Mouse (Mus musculus) spleen, postnatal 14 days (tissue): Measurements from ENCODE around the gene Gm49450.
"Not testable (repeated sequence)": the region's sequence is repeated elsewhere in the genome, so short reads cannot be mapped to it uniquely, and the experiment has no call there.

Source experiments
- DNase-seq, 2 experiments: peaks; one replicate each; pipeline ENCODE4 v3.0.0; 2021 to 2022; ENCODE audit warnings: low spot score in 2 of 2

Gene Gm49450

DNA sequence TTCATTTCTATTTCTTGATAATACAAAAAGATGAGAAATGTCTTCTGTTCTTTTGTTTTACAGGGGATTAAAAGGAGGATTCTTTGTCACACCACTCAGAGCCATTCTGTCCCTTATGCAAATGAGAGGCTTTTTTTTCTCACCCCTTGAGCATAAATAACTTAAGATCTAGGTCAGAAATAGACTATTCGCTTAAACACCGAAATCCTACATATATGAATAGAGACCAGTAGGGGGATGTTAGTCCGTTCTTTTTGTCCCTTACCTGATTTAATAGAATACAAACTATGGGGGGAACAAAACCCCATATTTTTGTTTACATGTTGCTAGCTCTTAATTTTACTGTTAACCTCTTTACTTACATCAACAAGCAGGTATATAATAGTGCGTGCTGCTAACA lies 2.6 kb upstream of the Gm49450 start:
- DNase-seq = no peak

DNA sequence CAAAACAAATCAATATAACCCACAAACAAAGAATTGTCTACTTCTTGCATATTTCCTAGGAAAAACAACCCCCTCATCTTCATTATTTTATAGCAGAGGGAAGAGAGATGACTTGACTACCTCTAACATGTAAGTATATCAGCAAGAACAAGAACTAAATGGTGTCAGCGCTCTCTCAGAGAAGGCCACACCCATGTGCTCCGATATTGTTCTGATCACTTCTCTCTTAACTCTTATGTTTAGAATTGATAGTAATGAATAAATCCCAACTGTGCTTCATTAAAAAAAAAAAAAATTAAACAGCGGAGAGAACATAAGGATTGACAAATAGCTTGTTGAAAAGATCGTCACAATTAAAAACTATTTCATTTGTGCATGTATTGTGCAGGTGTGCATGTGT lies 2.0 kb upstream of the Gm49450 start:
- DNase-seq = no peak

DNA sequence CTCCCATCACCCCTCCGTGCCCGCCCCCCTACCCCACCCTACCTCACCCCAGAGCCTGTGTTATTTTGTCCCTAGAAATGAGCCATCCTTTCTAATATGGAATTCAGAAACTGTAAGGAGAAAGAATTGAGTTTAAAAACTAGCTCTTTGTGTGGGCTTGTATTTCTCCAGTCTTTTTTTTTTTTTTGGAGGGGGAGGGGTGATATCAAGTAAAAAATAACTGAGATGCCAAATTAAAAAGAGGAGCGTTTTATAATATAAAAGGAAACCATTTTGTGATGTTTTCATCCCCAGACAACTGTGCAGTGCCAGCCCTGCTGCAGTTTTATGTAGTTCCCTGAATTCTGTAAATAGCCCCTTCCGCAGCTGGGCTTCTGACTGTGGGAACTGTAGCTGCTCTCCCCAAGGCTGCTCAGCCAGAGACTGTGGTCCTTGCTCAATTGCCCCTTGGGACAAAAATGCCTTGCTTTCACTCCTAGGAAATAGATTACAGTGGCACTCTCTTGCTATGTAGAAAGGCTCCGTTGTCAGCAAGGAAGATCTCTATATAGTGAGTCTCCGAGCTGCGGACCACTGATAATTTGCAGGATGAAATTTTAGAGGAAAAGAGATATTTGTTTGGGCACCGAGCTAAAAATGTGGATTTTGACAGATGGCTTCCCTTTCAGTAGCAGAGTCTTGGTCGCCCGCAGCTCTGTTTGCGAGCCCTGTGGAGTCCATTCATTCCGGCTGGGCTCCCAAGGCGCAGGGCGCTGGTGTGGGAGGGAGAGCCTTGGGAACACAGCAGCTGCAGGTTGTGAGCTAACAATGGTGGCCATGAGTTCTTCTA lies 1.3 kb upstream of the Gm49450 start:
- DNase-seq = no peak

DNA sequence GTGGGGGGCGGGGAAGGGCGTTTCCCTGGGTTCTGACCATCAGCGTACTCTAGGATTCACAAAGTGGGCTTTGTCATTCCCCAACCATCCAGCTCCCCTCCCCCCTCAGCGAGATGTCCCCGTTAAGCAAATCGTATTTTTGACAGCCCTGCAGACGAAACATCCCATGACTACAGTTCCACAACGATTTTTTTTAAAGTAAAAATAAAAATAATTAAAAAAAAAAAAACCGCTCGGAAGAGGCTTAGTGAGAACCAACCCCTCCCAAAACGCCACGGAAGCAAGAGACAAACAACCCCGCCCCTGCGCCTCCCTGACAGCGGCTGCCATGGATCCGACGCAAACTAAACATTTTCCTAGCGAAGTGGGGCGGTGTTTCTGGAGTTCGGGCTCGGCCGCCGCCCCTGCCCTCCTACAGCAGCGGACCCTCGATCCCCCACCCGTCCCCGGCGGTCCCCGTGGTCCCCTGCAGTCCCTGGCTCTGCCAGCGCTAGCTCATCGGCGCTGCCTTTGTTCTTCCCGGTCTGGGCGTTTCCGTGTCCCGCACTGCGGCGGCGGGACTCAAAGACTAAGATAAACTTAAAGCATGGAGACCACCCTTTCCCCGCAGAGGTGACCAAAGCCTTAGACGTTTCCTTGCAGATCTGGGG lies 475 bp downstream of the Gm49450 start:
- DNase-seq = peak in 1 of 2 experiments; percentile 66

DNA sequence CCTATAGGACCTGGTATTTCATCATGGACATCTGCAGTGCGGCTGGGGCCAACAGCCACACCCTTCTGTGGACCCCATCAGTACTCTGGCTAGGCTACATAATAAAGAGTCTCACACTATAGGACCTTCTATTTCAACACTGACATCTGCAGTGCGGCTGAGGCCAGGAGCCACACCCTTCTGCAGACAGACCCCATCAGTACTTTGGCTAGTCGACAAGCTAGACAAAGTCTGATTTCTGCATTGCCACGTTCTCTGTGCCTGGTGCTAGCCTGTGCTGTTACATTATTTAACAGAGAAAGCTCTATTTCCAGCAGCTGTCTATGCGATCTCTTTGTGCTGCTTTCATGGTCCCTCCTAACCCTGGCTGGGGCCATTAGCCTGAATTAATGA lies 1.3 kb downstream of the Gm49450 start:
- DNase-seq = no peak

DNA sequence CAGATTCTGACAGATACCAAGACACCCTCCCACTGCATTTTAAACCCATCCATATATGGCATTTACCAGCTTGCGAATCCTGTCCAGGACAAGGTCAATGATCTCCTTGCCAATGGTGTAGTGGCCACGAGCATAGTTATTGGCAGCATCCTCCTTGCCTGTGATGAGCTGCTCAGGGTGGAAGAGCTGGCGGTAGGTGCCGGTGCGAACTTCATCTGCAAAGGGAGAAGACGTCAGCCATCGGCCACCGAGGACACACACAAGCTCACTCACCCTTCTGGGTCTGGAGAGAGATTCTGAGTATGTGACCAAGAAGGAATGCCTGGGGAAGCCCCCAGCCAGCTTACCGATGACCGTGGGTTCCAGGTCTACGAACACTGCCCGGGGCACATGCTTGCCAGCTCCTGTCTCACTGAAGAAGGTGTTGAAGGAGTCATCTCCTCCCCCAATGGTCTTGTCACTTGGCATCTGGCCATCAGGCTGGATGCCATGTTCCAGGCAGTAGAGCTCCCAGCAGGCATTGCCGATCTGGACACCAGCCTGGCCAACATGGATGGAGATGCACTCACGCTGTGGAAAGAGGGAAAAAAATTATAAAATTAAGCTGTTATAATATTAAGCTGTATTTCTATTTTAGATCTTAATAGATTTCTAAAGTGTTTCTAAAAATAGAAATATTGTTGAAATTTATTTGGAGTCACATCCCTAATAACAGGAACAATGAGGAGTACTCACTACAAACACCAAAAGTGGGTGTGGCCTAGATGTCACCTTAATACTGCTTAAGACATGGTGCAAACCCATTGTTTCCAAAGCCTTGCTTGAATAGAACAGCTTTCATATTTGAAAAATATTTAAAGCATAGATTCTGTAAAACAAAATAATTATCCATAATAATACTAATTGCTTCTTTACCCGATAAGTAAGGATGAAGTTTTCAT lies 2.0 kb downstream of the Gm49450 start:
- DNase-seq = not testable (repeated sequence)

DNA sequence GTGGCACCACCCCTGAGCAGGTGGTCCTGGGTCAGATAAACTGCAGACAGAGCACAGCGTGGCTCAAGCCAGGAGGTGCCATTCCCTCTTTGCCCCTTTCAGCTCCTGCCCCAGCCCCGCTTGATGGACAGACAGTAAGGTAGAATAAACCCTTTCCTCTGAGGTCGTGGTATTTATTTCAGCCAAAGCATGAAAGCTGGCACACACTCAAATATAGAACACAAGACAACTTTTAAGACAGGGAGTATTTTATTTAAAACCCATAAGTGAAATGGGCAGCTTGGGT lies 3.8 kb downstream of the Gm49450 start:
- DNase-seq = no peak

DNA sequence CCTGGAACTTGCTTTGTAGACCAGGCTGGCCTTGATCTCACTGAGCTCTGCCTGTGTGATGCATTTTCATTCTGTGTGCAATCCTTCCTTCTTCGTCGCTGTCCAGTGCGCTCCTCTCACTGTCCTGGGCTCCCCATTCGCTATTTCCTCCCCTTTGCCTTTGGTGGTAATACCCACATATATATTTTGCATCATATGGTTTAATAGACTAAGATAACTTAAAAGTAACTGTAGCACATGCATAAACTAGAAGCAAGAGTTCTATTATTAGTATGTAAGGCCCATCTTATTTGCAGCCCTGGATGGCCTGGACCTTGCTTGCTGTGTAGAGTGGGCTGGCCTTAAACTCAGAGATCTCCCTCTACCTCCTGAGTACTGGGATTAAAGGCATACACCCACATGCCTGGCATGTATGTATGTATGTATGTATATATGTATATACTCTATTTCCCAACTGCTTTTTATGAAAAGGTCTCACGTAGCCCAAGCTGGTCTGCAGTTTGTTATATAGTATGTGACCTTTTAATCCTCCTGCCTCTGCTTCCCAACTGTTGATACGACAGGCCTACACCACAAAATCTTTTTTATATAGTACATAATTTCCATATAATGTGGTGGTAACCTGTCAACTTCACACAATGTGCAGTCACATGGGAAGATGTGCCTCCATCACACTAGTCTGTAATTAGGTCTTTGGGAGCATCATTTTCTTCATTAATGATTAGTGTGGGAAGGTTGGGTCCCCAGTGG lies 4.3 kb downstream of the Gm49450 start:
- no peak for DNase-seq

DNA sequence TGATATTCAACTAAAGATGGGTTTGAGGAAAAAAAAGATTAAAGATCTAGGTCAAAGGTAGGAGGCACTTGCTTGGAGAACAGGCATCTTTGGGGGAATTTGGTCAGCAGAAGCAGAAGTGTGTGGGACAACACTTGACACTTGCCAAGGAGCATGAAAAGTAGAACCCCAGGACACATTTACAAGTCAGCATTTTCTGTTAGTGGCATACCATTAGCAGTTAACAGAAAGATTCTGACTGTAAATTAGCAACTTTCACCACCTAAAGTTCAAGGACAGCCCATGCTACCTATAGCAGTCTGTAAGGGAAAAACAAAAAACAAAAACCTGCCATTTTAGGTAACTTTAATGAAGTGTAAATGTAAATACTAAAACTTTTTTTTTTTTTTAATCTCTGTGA lies 5.0 kb downstream of the Gm49450 start:
- DNase-seq = no peak

DNA sequence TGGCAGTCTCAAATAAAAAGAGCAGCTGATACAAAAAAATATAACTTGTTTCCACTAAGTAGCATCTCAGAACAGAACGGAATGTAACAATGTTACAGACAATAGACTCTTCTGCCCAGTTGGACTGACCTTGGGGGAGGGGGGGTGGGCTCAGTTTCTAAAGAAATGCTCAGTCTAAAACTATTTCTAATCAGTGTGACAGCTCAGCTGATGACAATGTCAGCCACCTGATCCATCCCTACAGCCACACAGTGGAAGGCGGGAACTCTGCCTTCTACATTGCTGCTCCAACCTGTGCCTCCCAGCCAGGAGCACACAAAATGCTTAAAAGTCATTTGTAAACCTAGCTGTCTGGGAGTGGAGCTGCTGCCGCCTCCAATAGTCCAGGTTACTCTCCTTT lies 5.5 kb downstream of the Gm49450 start:
- DNase-seq = no peak

DNA sequence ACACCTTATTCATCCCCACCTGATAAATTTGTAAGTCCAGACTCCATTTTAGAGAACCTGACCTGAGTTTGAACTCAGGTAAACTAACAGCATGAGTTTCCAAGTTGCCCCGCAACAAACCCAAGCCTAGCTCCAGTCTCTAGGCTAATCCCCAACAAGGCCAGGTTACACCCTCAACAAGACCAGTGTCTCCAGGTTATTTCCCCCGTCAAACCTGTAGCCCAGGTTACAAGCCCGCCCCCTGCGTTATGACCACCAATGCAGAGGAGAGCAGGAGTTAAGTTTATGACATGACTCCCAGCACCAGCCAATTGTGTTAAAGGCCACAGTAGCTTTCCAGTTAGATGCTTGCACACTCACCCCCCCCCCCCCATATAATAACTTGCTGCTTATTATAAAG lies 10.2 kb downstream of the Gm49450 start:
- no peak for DNase-seq

DNA sequence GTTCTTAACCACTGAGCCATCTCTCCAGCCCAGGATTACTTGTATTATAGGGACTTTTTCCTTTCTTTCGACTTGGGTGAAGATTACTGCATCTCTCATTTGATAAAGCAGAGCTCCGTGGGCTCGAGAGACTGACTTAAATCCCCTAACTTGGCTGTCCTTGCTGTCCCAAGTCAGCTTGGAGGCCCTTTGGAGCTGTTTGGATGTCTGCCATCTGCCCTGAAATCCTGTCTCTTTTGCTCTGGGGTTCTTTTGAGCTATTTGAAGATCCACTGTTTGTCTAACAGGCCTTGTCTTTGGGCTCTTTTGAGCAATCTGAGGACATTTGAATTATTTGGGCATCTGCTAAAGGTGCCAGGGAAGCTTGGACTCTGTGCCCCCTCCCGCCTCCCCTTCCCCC lies 11.3 kb downstream of the Gm49450 start:
- no peak for DNase-seq

DNA sequence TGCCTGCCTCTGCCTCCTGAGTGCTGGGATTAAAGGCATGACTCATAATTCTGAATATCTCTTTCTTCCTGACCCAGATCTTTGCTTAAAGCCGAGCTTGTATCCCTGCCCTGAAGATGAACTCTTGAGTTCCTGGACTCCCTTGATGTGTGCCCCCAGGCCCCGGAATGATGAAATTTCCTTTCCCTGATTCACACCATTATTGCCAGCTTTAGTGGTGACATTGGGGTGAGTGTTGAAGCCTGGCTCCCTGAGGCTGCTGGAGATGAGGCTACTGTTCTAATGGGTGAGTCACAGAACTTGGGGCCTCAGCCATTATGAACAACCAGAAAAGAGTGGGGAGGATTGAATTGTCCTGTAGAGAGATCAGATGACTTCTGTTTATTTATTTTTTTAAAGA lies 11.8 kb downstream of the Gm49450 start:
- DNase-seq = no peak

DNA sequence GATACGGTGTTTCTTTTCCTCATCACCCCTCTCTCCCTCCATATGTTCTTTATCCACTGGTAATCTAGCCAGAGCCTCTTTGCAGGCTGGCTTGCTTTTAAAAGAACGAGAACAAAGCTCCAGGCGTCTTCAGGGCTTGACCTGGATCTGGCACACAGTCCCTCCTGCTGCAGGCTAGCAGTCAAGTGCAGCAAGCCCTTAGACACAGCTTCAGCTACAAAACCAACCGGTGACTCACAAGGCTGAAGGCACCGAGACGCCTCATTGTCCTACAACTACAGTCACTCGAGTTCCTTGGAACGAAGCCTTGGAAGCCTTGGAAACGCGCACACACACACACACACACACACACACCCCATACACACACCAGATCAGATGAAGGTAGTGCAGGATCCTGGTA lies 12.5 kb downstream of the Gm49450 start:
- no peak for DNase-seq

DNA sequence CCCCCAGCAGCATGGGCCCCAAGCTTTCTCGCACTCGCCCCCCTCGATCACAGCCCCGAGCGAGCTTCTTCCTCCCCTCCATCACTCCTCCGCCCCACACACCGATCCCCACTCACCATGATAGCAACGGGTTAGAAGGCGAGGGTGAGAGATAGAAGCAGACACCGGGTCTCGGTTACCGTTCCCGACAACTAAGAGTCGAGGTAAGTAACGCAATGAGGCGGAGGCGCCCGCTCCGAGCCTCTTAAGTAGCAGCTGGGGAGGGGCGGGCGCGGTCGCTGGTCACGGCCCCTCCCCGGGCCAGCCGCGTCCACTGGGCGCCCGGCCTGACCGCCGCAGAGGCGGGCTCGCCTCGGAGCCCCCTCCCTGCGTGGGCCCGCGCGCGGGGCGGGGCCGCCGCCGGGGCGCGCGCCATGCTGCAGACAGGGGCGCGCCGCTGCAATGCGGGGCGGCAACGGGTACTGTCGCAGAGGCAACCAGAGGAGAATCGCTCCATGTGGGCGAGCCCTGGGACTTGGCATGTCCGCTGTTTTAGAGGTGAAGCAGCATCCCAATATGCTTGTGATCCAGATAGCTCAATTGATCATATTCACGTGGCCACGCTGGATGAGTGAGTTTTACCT lies 19.0 kb downstream of the Gm49450 start, which contains the start of gene Tuba1b:
Gene Tuba1b (minus strand): TSS at position 349 of the 623 bp plus-strand sequence.
- peak; percentile 81 to 86 for DNase-seq

DNA sequence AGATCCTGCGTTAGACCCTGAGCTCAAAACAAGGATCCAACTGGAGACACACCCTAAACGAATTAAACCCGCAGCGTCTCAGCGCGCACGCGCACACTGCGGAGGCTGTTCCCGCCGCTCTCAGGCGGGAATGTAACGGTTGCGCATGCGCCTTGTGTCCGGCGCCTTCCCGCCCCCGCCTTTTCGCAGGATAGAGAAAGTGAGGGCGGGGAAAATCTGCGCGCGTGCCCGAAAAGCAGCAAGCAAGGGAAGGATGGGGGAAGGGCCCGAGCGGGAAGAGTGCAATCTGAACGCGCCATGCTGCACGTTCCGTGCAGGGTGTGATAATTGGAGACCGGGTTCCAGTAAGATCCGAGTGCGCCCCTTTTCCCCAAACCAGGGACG lies 19.5 kb downstream of the Gm49450 start:
- DNase-seq = peak; percentile 86 to 88

DNA sequence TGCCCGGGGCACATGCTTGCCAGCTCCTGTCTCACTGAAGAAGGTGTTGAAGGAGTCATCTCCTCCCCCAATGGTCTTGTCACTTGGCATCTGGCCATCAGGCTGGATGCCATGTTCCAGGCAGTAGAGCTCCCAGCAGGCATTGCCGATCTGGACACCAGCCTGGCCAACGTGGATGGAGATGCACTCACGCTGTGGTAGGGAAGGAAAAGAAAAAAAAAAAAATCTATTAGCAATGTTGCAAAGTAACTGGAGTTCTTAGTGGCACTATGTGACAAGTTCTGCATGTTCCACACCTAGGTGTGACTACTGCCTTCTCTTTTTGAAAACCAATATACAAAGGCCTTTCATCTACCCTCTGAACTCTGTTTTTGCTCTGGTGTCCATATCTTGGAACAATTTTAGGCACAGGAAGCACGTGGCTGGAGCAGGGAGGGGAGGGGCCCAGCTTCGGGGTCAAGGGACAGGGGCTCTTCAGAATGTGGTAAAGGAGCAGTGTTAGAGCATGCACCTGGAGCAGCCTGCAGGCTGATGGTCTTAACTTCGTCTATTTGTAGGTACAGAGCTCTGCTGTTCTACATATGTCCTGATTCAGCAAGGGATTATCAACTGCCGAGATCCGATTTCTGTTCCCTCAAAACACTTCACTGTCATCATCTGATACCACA lies 20.2 kb downstream of the Gm49450 start:
- not testable (repeated sequence) for DNase-seq

DNA sequence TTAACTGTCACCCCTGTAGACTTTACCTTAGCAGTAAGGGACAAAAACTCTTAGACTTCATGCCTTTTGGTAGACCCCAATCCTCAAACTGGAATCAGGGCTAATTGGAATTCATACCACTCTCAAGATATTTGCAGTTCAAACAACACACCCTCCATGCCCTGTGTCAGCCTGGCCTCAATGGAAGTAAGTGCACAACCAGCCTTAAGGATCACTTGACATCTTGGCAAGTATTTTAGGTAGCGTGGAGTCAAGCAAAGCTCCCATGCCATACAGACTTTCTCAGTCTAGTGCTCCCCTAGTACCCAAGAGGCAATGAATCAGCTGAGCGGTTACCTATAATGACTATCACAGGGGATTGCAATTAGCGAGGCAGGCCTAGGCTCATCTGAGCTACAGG lies 22.4 kb downstream of the Gm49450 start:
- no peak for DNase-seq

DNA sequence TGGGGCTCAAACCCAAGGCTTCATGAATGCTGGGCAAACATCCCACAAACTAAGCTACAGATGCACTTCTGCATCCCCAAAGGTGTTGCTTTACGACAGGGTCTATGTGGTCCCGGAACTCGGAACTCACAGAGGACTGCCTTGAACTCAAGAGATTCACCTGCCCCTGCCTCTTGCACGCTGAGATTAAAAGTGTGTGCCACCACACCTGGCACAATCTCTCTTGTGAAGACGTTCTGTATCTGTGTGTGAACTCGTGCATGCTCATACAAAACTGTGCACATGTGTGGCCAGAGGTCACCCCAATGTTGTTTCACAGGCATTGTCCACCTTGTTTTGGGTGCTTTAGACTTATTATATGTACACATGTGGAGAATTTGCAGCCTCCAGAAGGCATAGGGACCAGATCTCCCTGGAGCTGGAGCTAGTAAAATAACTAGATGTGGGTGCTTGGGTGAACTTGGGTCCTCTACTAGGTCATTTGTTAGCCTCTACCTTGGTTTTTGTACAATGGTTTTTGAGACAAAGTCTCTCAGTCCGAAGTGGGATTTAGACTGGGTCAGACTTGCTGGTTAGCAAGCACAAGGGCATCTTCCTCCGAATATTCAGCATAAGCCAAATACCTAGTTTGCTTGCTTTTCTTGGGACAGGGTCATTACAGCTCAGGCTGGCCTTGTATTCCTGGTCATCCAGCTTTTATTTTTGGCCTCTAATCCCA lies 23.2 kb downstream of the Gm49450 start:
- DNase-seq = no peak

DNA sequence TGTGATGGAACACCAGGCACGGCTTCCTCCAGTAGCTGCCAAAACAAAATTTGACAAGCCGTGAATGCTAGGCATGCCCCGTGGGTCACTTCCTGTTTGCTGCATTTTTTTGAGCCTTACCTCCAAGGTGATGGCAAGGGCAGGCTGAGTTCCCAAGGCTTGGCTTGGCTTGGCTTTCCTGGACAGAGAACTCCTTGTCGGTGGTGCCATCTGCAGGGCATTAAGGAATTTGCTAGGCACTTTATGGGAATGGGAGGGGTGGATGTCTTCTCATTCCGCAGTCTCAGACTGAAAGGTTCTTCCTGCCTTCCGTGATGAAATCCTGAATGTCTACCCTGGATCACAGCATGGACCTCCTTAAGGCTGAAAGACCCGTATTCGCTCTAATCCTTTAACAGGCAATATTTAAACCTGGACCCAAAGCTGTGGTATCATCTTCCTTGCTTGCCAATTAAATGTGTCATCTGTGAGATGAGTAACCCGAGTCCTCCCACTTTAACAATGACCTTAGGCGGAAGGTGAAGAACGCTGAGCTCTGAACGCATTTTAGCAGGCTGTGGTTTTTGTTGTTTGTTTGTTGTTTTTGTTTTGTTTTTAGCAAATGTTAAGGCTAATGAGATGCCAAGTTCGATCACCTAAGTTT lies 24.6 kb downstream of the Gm49450 start:
- DNase-seq = no peak
